Mouse (Mus musculus): Measurements from ENCODE around the gene Olfr1418. TPM values are rescaled to one million over a fixed set of nuclear protein-coding genes. Genes with fewer than 3 reads are reported as not detected.
A peak's percentile ranks its signal among the peaks of the same experiment; 100 is the strongest.

Gene Olfr1418
- polyA plus RNA-seq, 1 experiment from 2014 or later = not detected

GRCm38 (mm10) chr19:11852652-11853051 lies 8.2 kb downstream of the Olfr1418 start:
- no peaks in the 10 kb centered on the region for H3K9me3 ChIP-seq (replicated peaks; ENCODE audit: low read length)
- no peak for DNase-seq (ENCODE audit: low spot score)
- TF ChIP-seq CTCF (IDR thresholded peaks at IDR 0.05; ENCODE audit: low read depth) = no peak
- no peak overlapping the region for H3K9ac ChIP-seq (ENCODE audit: low read depth, low read length)
- 67% methylated on average over 4 of the region's 4 CpGs for WGBS
- no peaks in the 10 kb centered on the region for H3K4me1 ChIP-seq (replicated peaks; ENCODE audit: insufficient read depth, low read length)
- H3K4me2 ChIP-seq (ENCODE audit: low read length) = no peak overlapping the region
- H3K27me3 ChIP-seq (ENCODE audit: insufficient read depth, low read length) = no peaks in the 10 kb centered on the region
- no peaks in the 10 kb centered on the region for H3K36me3 ChIP-seq (ENCODE audit: insufficient read depth, low read length)
- no peak overlapping the region for H3K27ac ChIP-seq
- H3K4me3 ChIP-seq (replicated peaks; ENCODE audit: low read depth, low read length) = no peak overlapping the region
- no peak for ATAC-seq (replicated peaks; ENCODE audit: low FRiP score, low read depth)

- DNase-seq (ENCODE audit: low spot score) (no peak), ATAC-seq (replicated peaks; ENCODE audit: low FRiP score, low read depth) (no peak)
- Histone ChIP-seq H3K27ac (no peak overlapping the region), H3K36me3 (ENCODE audit: insufficient read depth, low read length) (no peaks in the 10 kb centered on the region), H3K4me2 (ENCODE audit: low read length) (no peak overlapping the region), H3K27me3 (ENCODE audit: insufficient read depth, low read length) (no peaks in the 10 kb centered on the region), H3K9me3 (replicated peaks; ENCODE audit: low read length) (no peaks in the 10 kb centered on the region), H3K9ac (ENCODE audit: low read depth, low read length) (no peak overlapping the region), H3K4me1 (replicated peaks; ENCODE audit: insufficient read depth, low read length) (no peaks in the 10 kb centered on the region), H3K4me3 (replicated peaks; ENCODE audit: low read depth, low read length) (no peak overlapping the region)
- no peak for TF ChIP-seq CTCF (IDR thresholded peaks at IDR 0.05; ENCODE audit: low read depth)
- whole genome bisulfite sequencing = 84% methylated on average over 4 of the region's 4 CpGs
Observed at GRCm38 (mm10) chr19:11846333-11846732, 14.5 kb downstream of the Olfr1418 start.

- Histone ChIP-seq H3K4me2 (ENCODE audit: low read length) (no peak within 1 kb of the TSS), H3K4me1 (replicated peaks; ENCODE audit: insufficient read depth, low read length) (no peaks in the 10 kb centered on the region), H3K9me3 (replicated peaks; ENCODE audit: low read length) (no peaks in the 10 kb centered on the region), H3K9ac (ENCODE audit: low read depth, low read length) (no peak within 1 kb of the TSS), H3K4me3 (replicated peaks; ENCODE audit: low read depth, low read length) (no peak within 1 kb of the TSS), H3K36me3 (ENCODE audit: insufficient read depth, low read length) (no peaks in the 10 kb centered on the region), H3K27ac (no peak within 1 kb of the TSS), H3K27me3 (ENCODE audit: insufficient read depth, low read length) (no peaks in the 10 kb centered on the region)
- 87% methylated on average over 4 of the region's 4 CpGs for WGBS
- ATAC-seq (replicated peaks; ENCODE audit: low FRiP score, low read depth) (no peak), DNase-seq (ENCODE audit: low spot score) (no peak)
- TF ChIP-seq CTCF (IDR thresholded peaks at IDR 0.05; ENCODE audit: low read depth) = no peak
Observed at GRCm38 (mm10) chr19:11839119-11839518, 21.7 kb downstream of the Olfr1418 start, which contains the start of gene Olfr1417. TSS of gene Olfr1417 (minus strand) at chr19:11839219.

GRCm38 (mm10) chr19:11823346-11824065 lies 37.4 kb downstream of the Olfr1418 start:
- ATAC-seq (replicated peaks; ENCODE audit: low FRiP score, low read depth) (no peak), DNase-seq (ENCODE audit: low spot score) (no peak)
- Histone ChIP-seq H3K27me3 (ENCODE audit: insufficient read depth, low read length) (no peaks in the 10 kb centered on the region), H3K36me3 (ENCODE audit: insufficient read depth, low read length) (no peaks in the 10 kb centered on the region), H3K9me3 (replicated peaks; ENCODE audit: low read length) (no peaks in the 10 kb centered on the region), H3K4me3 (replicated peaks; ENCODE audit: low read depth, low read length) (no peak overlapping the region), H3K4me1 (replicated peaks; ENCODE audit: insufficient read depth, low read length) (no peaks in the 10 kb centered on the region), H3K9ac (ENCODE audit: low read depth, low read length) (no peak overlapping the region), H3K27ac (no peak overlapping the region), H3K4me2 (ENCODE audit: low read length) (no peak overlapping the region)
- 33% methylated on average over 4 of the region's 4 CpGs for WGBS
- no peak for TF ChIP-seq CTCF (IDR thresholded peaks at IDR 0.05; ENCODE audit: low read depth)

- no peaks in the 10 kb centered on the region for H3K36me3 ChIP-seq (ENCODE audit: insufficient read depth, low read length)
- no peak overlapping the region for H3K27ac ChIP-seq
- no peaks in the 10 kb centered on the region for H3K27me3 ChIP-seq (ENCODE audit: insufficient read depth, low read length)
- no peaks in the 10 kb centered on the region for H3K4me1 ChIP-seq (replicated peaks; ENCODE audit: insufficient read depth, low read length)
- peak overlapping the region; percentile 78 for H3K4me2 ChIP-seq (ENCODE audit: low read length)
- TF ChIP-seq CTCF (IDR thresholded peaks at IDR 0.05; ENCODE audit: low read depth) = no peak; the same call in 1 of the 2 replicates
- ATAC-seq (replicated peaks; ENCODE audit: low FRiP score, low read depth) (no peak), DNase-seq (ENCODE audit: low spot score) (no peak)
- H3K9me3 ChIP-seq (replicated peaks; ENCODE audit: low read length) = no peaks in the 10 kb centered on the region
- no peak overlapping the region for H3K9ac ChIP-seq (ENCODE audit: low read depth, low read length)
- 0 out of 2 replicates have a peak overlapping the region, but pooled peaks have one; percentile 85 for H3K4me3 ChIP-seq (replicated peaks; ENCODE audit: low read depth, low read length)
- WGBS = 32% methylated on average over 6 of the region's 6 CpGs
Observed at GRCm38 (mm10) chr19:11820211-11820610, 40.7 kb downstream of the Olfr1418 start.

- H3K4me3 ChIP-seq (replicated peaks; ENCODE audit: low read depth, low read length) = peak overlapping the region; percentile 85
- DNase-seq (ENCODE audit: low spot score) (peak; percentile 92), ATAC-seq (replicated peaks; ENCODE audit: low FRiP score, low read depth) (peak; percentile 57)
- under 1% methylated on average over 15 of the region's 15 CpGs for WGBS
- H3K27me3 ChIP-seq (ENCODE audit: insufficient read depth, low read length) = no peaks in the 10 kb centered on the region
- H3K9me3 ChIP-seq (replicated peaks; ENCODE audit: low read length) = no peaks in the 10 kb centered on the region
- no peak overlapping the region for H3K9ac ChIP-seq (ENCODE audit: low read depth, low read length)
- H3K36me3 ChIP-seq (ENCODE audit: insufficient read depth, low read length) = no peaks in the 10 kb centered on the region
- H3K4me1 ChIP-seq (replicated peaks; ENCODE audit: insufficient read depth, low read length) = no peaks in the 10 kb centered on the region
- peak; percentile 82 for TF ChIP-seq CTCF (IDR thresholded peaks at IDR 0.05; ENCODE audit: low read depth)
- no peak overlapping the region for H3K27ac ChIP-seq
- peak overlapping the region; percentile 78 for H3K4me2 ChIP-seq (ENCODE audit: low read length)
Observed at GRCm38 (mm10) chr19:11819800-11820199, 41.1 kb downstream of the Olfr1418 start.

Data from kidney, postnatal 0 days (tissue).